Mouse (Mus musculus): ENCODE measurements at regions not wholly inside any gene's neighbourhood (a gene's known extent, or its start where the extent isn't known, plus 50 kb on each side); places are given as distances from the start of the nearest gene placed in this dataset.

- DNase-seq: no peak
Observed at GRCm38 (mm10) chr8:103897463-103897862, 204.0 kb upstream of the Cdh5 start.

- no peak for DNase-seq
Observed at GRCm38 (mm10) chr8:103902516-103902915, 198.9 kb upstream of the Cdh5 start.

GRCm38 (mm10) chr8:103903635-103904034, 197.8 kb upstream of the Cdh5 start:
- no peak for DNase-seq

- DNase-seq: no peak
Observed at GRCm38 (mm10) chr8:103907662-103908061, 193.8 kb upstream of the Cdh5 start.

GRCm38 (mm10) chr8:103911287-103912015, 190.0 kb upstream of the Cdh5 start:
- DNase-seq: no peak

GRCm38 (mm10) chr8:103912983-103913926, 188.2 kb upstream of the Cdh5 start:
- DNase-seq: peak in 1 of 2 experiments; percentile 26

- peak in 1 of 2 experiments; percentile 12 for DNase-seq
Observed at GRCm38 (mm10) chr8:103913927-103914640, 187.3 kb upstream of the Cdh5 start.

- no peak for DNase-seq
Observed at GRCm38 (mm10) chr8:103919324-103919723, 182.1 kb upstream of the Cdh5 start.

GRCm38 (mm10) chr8:103921621-103922020, 179.8 kb upstream of the Cdh5 start:
- DNase-seq: no peak

GRCm38 (mm10) chr8:103922746-103923145, 178.7 kb upstream of the Cdh5 start:
- DNase-seq: no peak

- no peak for DNase-seq
Observed at GRCm38 (mm10) chr8:103932681-103933080, 168.7 kb upstream of the Cdh5 start.

- no peak for DNase-seq
Observed at GRCm38 (mm10) chr8:103936491-103936890, 164.9 kb upstream of the Cdh5 start.

GRCm38 (mm10) chr8:103938283-103939230, 162.9 kb upstream of the Cdh5 start:
- no peak for DNase-seq

GRCm38 (mm10) chr8:103940958-103941532, 160.4 kb upstream of the Cdh5 start:
- DNase-seq: no peak

GRCm38 (mm10) chr8:103948474-103948873, 153.0 kb upstream of the Cdh5 start:
- no peak for DNase-seq

GRCm38 (mm10) chr8:103950460-103950859, 151.0 kb upstream of the Cdh5 start:
- no peak for DNase-seq

- DNase-seq: no peak
Observed at GRCm38 (mm10) chr8:103953586-103953985, 147.8 kb upstream of the Cdh5 start.

GRCm38 (mm10) chr8:103955568-103956260, 145.7 kb upstream of the Cdh5 start:
- DNase-seq: peak in 1 of 2 experiments; percentile 5

- peak in 1 of 2 experiments; percentile 35 for DNase-seq
Observed at GRCm38 (mm10) chr8:103964293-103964918, 137.0 kb upstream of the Cdh5 start.

- no peak for DNase-seq
Observed at GRCm38 (mm10) chr8:103969929-103970328, 131.5 kb upstream of the Cdh5 start.
